Mouse (Mus musculus) midbrain, postnatal 0 days (tissue): Measurements from ENCODE around the gene Cldn12. TPM values are rescaled to one million over a fixed set of nuclear protein-coding genes. Genes with fewer than 3 reads are reported as not detected.
A peak's percentile ranks its signal among the peaks of the same experiment; 100 is the strongest.

ENCODE experiments used
- ATAC-seq: fragments of 200-750 bp; cut with Nextera tagmentation; 2 replicates; pipeline ENCODE4 v1.8.0; 2017; ENCODE audit warnings: moderate number of reproducible peaks, mild to moderate bottlenecking, moderate TSS enrichment, moderate library complexity; ENCODE audit not compliant: low FRiP score
- DNase-seq: peaks from one replicate; pipeline ENCODE4 v3.0.0-alpha.2; 2015; ENCODE audit warnings: low spot score
- H3K27ac ChIP-seq: fragments of 300-500 bp; sonication (generic); 2 replicates; pipeline ENCODE4 v1.5.1; 2014; ENCODE audit warnings: low read depth, mild to moderate bottlenecking, low read length, mixed read lengths
- H3K27me3 ChIP-seq: fragments of 300-500 bp; sonication (generic); 2 replicates; pipeline ENCODE4 v1.6.1; 2014; ENCODE audit warnings: low read length, control low read depth, mixed read lengths; ENCODE audit not compliant: insufficient read depth
- H3K36me3 ChIP-seq: fragments of 300-500 bp; sonication (generic); 2 replicates; pipeline ENCODE4 v1.6.1; 2014; ENCODE audit warnings: low read length, control low read depth, mixed read lengths; ENCODE audit not compliant: insufficient read depth
- H3K4me1 ChIP-seq: fragments of 300-500 bp; sonication (generic); 2 replicates; pipeline ENCODE4 v1.6.1; 2014; ENCODE audit warnings: mild to moderate bottlenecking, control low read depth, antibody characterized with exemption, low read length, mixed read lengths; ENCODE audit not compliant: insufficient read depth
- H3K4me2 ChIP-seq: fragments of 300-500 bp; sonication (generic); 2 replicates; pipeline ENCODE4 v1.6.1; 2014; ENCODE audit warnings: low read depth, mild to moderate bottlenecking, low read length, mixed read lengths; ENCODE audit not compliant: poor library complexity, severe bottlenecking
- H3K4me3 ChIP-seq: fragments of 300-500 bp; sonication (generic); 2 replicates; pipeline ENCODE4 v1.5.1; 2014; ENCODE audit warnings: low read depth, mild to moderate bottlenecking, low read length, moderate library complexity
- H3K9ac ChIP-seq: fragments of 300-500 bp; sonication (generic); replicated peaks from 2 replicates; pipeline ENCODE4 v1.6.1; 2014; ENCODE audit warnings: mild to moderate bottlenecking, low read length, moderate library complexity, mixed read lengths; ENCODE audit not compliant: poor library complexity, severe bottlenecking
- H3K9me3 ChIP-seq: fragments of 300-500 bp; sonication (generic); 2 replicates; pipeline ENCODE4 v1.6.1; 2016; ENCODE audit warnings: low read length, control low read depth
- CTCF ChIP-seq: IDR thresholded peaks from 2 replicates; pipeline ENCODE4 v1.5.1; 2016; ENCODE audit warnings: antibody characterized with exemption, mild to moderate bottlenecking
- WGBS: fragments of 180-500 bp; shearing (Covaris S2); extraction: QIAGEN DNeasy Blood & Tissue Kit; methylation state at CpG from one replicate; pipeline ENCODE4 v1.1.7; 2014; 5-methylcytosine and 5-hydroxymethylcytosine counted together
- polyA plus RNA-seq: library from polyadenylated mRNA; unstranded; fragments of >200 nt; fragmentation: Nextera tagmentation; extraction: Ambion mirVana; gene quantifications from 2 replicates; pipeline ENCODE4 v1.2.1, GENCODE M21; 2015
- total RNA-seq: library from RNA; depleted of rRNA; stranded (reverse); fragments of >200 nt; gene quantifications from 2 replicates; pipeline ENCODE4 v1.2.3, GENCODE M21; 2014

Gene Cldn12
- total and polyA plus RNA-seq, 2 experiments from 2014 or later = 14.5 to 16.7 TPM

DNA sequence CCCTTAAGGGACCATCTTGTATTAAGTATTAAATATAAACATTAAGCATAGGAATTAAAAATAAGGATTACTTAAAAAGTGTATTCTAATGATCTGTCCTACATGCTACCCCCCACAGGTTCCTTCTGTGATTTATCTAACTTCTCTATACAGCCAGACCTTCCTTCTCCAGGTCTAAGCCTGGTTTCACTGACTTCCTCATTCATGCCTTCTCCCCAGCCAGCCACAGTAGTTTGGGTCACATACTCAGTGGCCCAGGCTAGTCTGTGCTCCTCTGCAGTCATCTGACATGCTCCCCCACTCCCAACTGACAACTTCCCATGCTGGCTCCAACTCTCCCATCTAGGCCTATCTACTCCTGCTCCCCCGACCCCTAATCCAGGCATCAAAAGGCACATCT lies 36.4 kb upstream of the Cldn12 start:
- Histone ChIP-seq H3K27ac (no peak overlapping the region), H3K4me3 (no peak overlapping the region), H3K36me3 (peaks cover 12% of the 10 kb centered on the region), H3K9me3 (no peaks in the 10 kb centered on the region), H3K27me3 (no peaks in the 10 kb centered on the region), H3K4me2 (no peak overlapping the region), H3K9ac (no peak overlapping the region), H3K4me1 (no peaks in the 10 kb centered on the region)
- no peak for TF ChIP-seq CTCF
- ATAC-seq = no peak
- 88% methylated on average over 1 of the region's 1 CpGs for WGBS
- no peak for DNase-seq

GRCm38 (mm10) chr5:5540385-5540784 lies 25.6 kb upstream of the Cldn12 start:
- no peak overlapping the region for H3K9ac ChIP-seq
- no peaks in the 10 kb centered on the region for H3K27me3 ChIP-seq
- no peak overlapping the region for H3K4me2 ChIP-seq
- 26% methylated on average over 3 of the region's 3 CpGs for WGBS
- H3K4me3 ChIP-seq = no peak overlapping the region
- DNase-seq = no peak
- H3K4me1 ChIP-seq = no peaks in the 10 kb centered on the region
- no peak for ATAC-seq
- peaks cover 27% of the 10 kb centered on the region; the same call in 1 of the 2 replicates for H3K36me3 ChIP-seq
- no peak overlapping the region for H3K27ac ChIP-seq
- no peak for TF ChIP-seq CTCF
- H3K9me3 ChIP-seq = no peaks in the 10 kb centered on the region

DNA sequence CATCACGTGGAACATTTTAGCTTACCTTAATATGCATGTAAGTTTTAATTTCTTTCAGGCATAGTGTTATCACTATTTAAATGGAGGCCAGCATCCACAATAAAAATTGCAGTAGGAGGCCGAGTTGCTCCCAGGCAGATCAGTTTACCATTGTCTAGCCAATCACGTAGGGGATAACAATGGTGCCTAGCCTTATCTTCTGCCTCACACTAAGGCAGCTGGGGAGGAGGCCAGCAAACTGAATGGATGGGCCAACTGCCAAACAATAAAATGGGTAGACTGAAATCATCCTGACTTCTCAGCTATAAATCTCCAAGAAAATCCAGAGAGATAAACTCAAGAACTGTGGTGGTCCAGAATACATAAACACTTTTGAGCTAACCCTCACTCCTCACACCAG lies 25.0 kb upstream of the Cldn12 start:
- H3K36me3 ChIP-seq = peaks cover 27% of the 10 kb centered on the region; the same call in 1 of the 2 replicates
- no peak for ATAC-seq
- no peak overlapping the region for H3K27ac ChIP-seq
- H3K4me1 ChIP-seq = no peaks in the 10 kb centered on the region
- no peaks in the 10 kb centered on the region for H3K9me3 ChIP-seq
- H3K27me3 ChIP-seq = no peaks in the 10 kb centered on the region
- no peak overlapping the region for H3K4me3 ChIP-seq
- no peak for TF ChIP-seq CTCF
- no peak for DNase-seq
- WGBS = 60% methylated on average over 3 of the region's 3 CpGs
- H3K4me2 ChIP-seq = no peak overlapping the region
- H3K9ac ChIP-seq = no peak overlapping the region

DNA sequence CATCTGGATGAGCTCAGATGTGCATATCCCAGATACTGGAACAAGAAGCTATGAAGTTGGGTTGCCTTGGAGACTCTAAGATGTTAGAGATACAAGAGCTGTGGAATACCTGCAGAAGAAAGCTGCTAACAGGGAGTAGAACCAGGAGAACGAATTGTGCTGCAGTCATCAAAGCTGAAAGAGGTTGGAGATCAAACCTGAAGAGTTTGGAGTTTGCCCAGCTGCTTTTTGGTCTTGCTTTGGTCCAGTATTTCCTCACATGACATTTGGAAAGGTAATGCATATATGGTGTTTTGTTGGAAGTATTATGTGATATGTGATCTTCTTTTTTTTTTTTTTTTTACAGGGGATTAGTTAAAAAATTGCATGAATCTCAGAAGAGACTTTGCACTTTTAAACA lies 21.4 kb upstream of the Cldn12 start:
- H3K4me2 ChIP-seq = no peak overlapping the region
- H3K9ac ChIP-seq = no peak overlapping the region
- H3K9me3 ChIP-seq = no peaks in the 10 kb centered on the region
- no peak overlapping the region for H3K27ac ChIP-seq
- 89% methylated on average over 1 of the region's 1 CpGs for WGBS
- H3K4me1 ChIP-seq = no peaks in the 10 kb centered on the region
- H3K4me3 ChIP-seq = no peak overlapping the region
- peaks cover 9% of the 10 kb centered on the region; the same call in 1 of the 2 replicates for H3K36me3 ChIP-seq
- DNase-seq = no peak
- no peak for ATAC-seq
- no peak for TF ChIP-seq CTCF
- H3K27me3 ChIP-seq = no peaks in the 10 kb centered on the region

GRCm38 (mm10) chr5:5533656-5534420 lies 19.1 kb upstream of the Cldn12 start:
- Histone ChIP-seq H3K9ac (no peak overlapping the region), H3K4me3 (no peak overlapping the region), H3K27ac (no peak overlapping the region), H3K36me3 (peaks cover 7% of the 10 kb centered on the region; the same call in 1 of the 2 replicates), H3K4me1 (no peaks in the 10 kb centered on the region), H3K27me3 (no peaks in the 10 kb centered on the region), H3K4me2 (no peak overlapping the region), H3K9me3 (no peaks in the 10 kb centered on the region)
- TF ChIP-seq CTCF = no peak
- no peak for ATAC-seq
- WGBS = 97% methylated on average over 3 of the region's 3 CpGs
- DNase-seq = no peak

DNA sequence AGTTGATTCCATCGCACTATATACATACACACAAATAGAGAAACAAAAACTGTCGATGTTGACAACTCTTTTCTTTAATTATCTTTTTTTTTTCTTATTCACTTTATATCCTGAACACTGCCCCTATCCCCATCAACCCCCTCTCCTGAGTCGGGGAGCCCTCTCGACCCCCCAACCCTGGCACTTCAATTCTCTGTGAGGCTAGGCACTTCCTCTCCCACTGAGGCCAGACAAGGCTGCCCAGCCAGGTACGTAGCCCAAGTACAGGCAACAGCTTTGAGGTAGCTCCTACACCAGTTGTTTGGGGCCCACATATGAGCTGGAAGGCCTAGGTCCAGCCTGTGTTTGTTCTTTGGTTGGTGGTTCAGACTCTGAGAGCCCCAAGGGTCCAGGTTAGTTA lies 653 bp upstream of the Cldn12 start:
- Histone ChIP-seq H3K27me3 (no peaks in the 10 kb centered on the region), H3K9ac (no peak overlapping the region), H3K4me3 (peak overlapping the region; percentile 75; the same call in 1 of the 2 replicates), H3K9me3 (no peaks in the 10 kb centered on the region), H3K27ac (no peak overlapping the region), H3K36me3 (no peaks in the 10 kb centered on the region; the same call in 1 of the 2 replicates), H3K4me1 (no peaks in the 10 kb centered on the region), H3K4me2 (no peak overlapping the region; the same call in 1 of the 2 replicates)
- no peak for TF ChIP-seq CTCF
- 80% methylated on average over 5 of the region's 5 CpGs for WGBS
- DNase-seq (no peak), ATAC-seq (no peak)
